Mouse (Mus musculus) gastrocnemius, adult 18-20 months (tissue): ENCODE data around the gene Tmem223. TPM values are rescaled to one million over a fixed set of nuclear protein-coding genes. Genes with fewer than 3 reads are reported as not detected.
A peak's percentile ranks its signal among the peaks of the same experiment; 100 is the strongest.
"Not testable (repeated sequence)": the region's sequence is repeated elsewhere in the genome, so short reads cannot be mapped to it uniquely, and the experiment has no call there.

Experiments
- DNase-seq: peaks from one replicate; pipeline ENCODE4 v3.0.0; 2021; ENCODE audit warnings: low spot score
- long read RNA-seq, 2 experiments: library from polyadenylated mRNA; stranded (forward); transcript quantifications; one replicate each; pipeline ENCODE4 v2.0.0; 2021
- total RNA-seq, 2 experiments: library from RNA; stranded (reverse); gene quantifications; 2 replicates each; pipeline ENCODE4 v1.2.3; 2021

Tmem223 gene
- total RNA-seq, result 10 to 100 TPM; 91.0 to 99.3 TPM
- long read RNA-seq, experiment 1, transcript Tmem223-201 (2 exons, 748 nt), result major isoform, 160 of 161 reads
- long read RNA-seq, experiment 1, partial matches to known transcripts, result 1 of 161 reads
- long read RNA-seq, experiment 1, other reads (novel, unspliced or antisense), result 0 of 161 reads
- long read RNA-seq, experiment 2, transcript Tmem223-201 (2 exons, 748 nt), result major isoform, 114 of 114 reads
- long read RNA-seq, experiment 2, partial matches to known transcripts, result 0 of 114 reads
- long read RNA-seq, experiment 2, other reads (novel, unspliced or antisense), result 0 of 114 reads

- peak; percentile 77 for DNase-seq
These were observed at the start of gene Tmem223 for GRCm38 (mm10) chr19:8770567-8771270. Tmem223 (plus strand) TSS chr19:8770996.

- no peak for DNase-seq
These were observed 49.4 kb upstream of the Tmem223 start for GRCm38 (mm10) chr19:8721378-8721777.

- no peak for DNase-seq
These were observed 48.8 kb upstream of the Tmem223 start for GRCm38 (mm10) chr19:8722021-8722420.

GRCm38 (mm10) chr19:8722559-8722906, 48.3 kb upstream of the Tmem223 start:
- no peak for DNase-seq

- peak; percentile 98 for DNase-seq
These were observed 47.8 kb upstream of the Tmem223 start, which contains the start of gene Slc3a2 for GRCm38 (mm10) chr19:8722907-8723573. Slc3a2 (minus strand) TSS chr19:8723369.

- no peak for DNase-seq
These were observed 47.0 kb upstream of the Tmem223 start for GRCm38 (mm10) chr19:8723574-8724346.

- no peak for DNase-seq
These were observed 46.4 kb upstream of the Tmem223 start for GRCm38 (mm10) chr19:8724392-8724791.

- no peak for DNase-seq
These were observed 45.6 kb upstream of the Tmem223 start for GRCm38 (mm10) chr19:8725081-8725613.

- no peak for DNase-seq
These were observed 44.0 kb upstream of the Tmem223 start for GRCm38 (mm10) chr19:8726609-8727390.

GRCm38 (mm10) chr19:8727495-8728114, 43.2 kb upstream of the Tmem223 start:
- no peak for DNase-seq

GRCm38 (mm10) chr19:8728335-8729099, 42.3 kb upstream of the Tmem223 start:
- DNase-seq, result not testable (repeated sequence)

- DNase-seq, result no peak
These were observed 36.5 kb upstream of the Tmem223 start for GRCm38 (mm10) chr19:8734334-8734733.

GRCm38 (mm10) chr19:8735389-8736159, 35.2 kb upstream of the Tmem223 start, which contains the start of gene Wdr74:
Wdr74 (plus strand) TSS chr19:8735827.
- DNase-seq, result peak; percentile 90

GRCm38 (mm10) chr19:8736160-8736467, 34.7 kb upstream of the Tmem223 start:
- DNase-seq, result no peak

- DNase-seq, result no peak
These were observed 31.9 kb upstream of the Tmem223 start for GRCm38 (mm10) chr19:8738911-8739310.

- no peak for DNase-seq
These were observed 31.1 kb upstream of the Tmem223 start for GRCm38 (mm10) chr19:8739646-8740045.

GRCm38 (mm10) chr19:8740603-8741002, 30.2 kb upstream of the Tmem223 start, which contains the start of gene 1700092M07Rik:
1700092M07Rik (plus strand) TSS chr19:8740718.
- no peak for DNase-seq

GRCm38 (mm10) chr19:8741243-8741869, 29.4 kb upstream of the Tmem223 start, which contains the start of gene Stx5a:
Stx5a (plus strand) TSS chr19:8741413.
- DNase-seq, result peak; percentile 95
